Mouse (Mus musculus) hindbrain, embryonic 11.5 days (tissue): Measurements from ENCODE around the gene Id3. TPM values are rescaled to one million over a fixed set of nuclear protein-coding genes. Genes with fewer than 3 reads are reported as not detected.

Experiments
- ATAC-seq: fragments of 200-750 bp; cut with Nextera tagmentation; 2 replicates; pipeline ENCODE4 v1.8.0; 2017; ENCODE audit warnings: mild to moderate bottlenecking, moderate TSS enrichment, moderate library complexity; ENCODE audit not compliant: low FRiP score
- DNase-seq: peaks from one replicate; pipeline ENCODE4 v3.0.0-alpha.2; 2015; ENCODE audit warnings: low spot score
- H3K27ac ChIP-seq: fragments of 300-500 bp; sonication (generic); 2 replicates; pipeline ENCODE4 v1.5.1; 2014; ENCODE audit warnings: mild to moderate bottlenecking, low read depth, low read length
- H3K27me3 ChIP-seq: fragments of 300-500 bp; sonication (generic); 2 replicates; pipeline ENCODE4 v1.6.1; 2014; ENCODE audit warnings: mild to moderate bottlenecking, low read length, moderate library complexity, mixed read lengths; ENCODE audit not compliant: control insufficient read depth, insufficient read depth
- H3K36me3 ChIP-seq: fragments of 300-500 bp; sonication (generic); 2 replicates; pipeline ENCODE4 v1.6.1; 2014; ENCODE audit warnings: mild to moderate bottlenecking, low read length, moderate library complexity, mixed read lengths; ENCODE audit not compliant: control insufficient read depth, insufficient read depth
- H3K4me1 ChIP-seq: fragments of 300-500 bp; sonication (generic); replicated peaks from 2 replicates; pipeline ENCODE4 v1.6.1; 2014; ENCODE audit warnings: low read length, mixed read lengths; ENCODE audit not compliant: control insufficient read depth, insufficient read depth
- H3K4me2 ChIP-seq: fragments of 300-500 bp; sonication (generic); replicated peaks from 2 replicates; pipeline ENCODE4 v1.6.1; 2014; ENCODE audit warnings: mild to moderate bottlenecking, low read depth, low read length
- H3K4me3 ChIP-seq: fragments of 300-500 bp; sonication (generic); 2 replicates; pipeline ENCODE4 v1.5.1; 2014; ENCODE audit warnings: low read depth, low read length
- H3K9ac ChIP-seq: fragments of 300-500 bp; sonication (generic); 2 replicates; pipeline ENCODE4 v1.6.1; 2014; ENCODE audit warnings: low read depth, low read length
- H3K9me3 ChIP-seq: fragments of 300-500 bp; sonication (generic); 2 replicates; pipeline ENCODE4 v1.6.1; 2016; ENCODE audit warnings: low read length; ENCODE audit not compliant: control insufficient read depth
- WGBS: fragments of 180-500 bp; shearing (Covaris S2); extraction: QIAGEN DNeasy Blood & Tissue Kit; methylation state at CpG from one replicate; pipeline ENCODE4 v1.1.7; 2014; 5-methylcytosine and 5-hydroxymethylcytosine counted together
- polyA plus RNA-seq: library from polyadenylated mRNA; unstranded; fragments of >200 nt; fragmentation: Nextera tagmentation; extraction: Ambion mirVana; gene quantifications from 2 replicates; pipeline ENCODE4 v1.2.1, GENCODE M21; 2014

Gene Id3
- polyA plus RNA-seq, 1 experiment from 2014 or later = 482 TPM

DNA sequence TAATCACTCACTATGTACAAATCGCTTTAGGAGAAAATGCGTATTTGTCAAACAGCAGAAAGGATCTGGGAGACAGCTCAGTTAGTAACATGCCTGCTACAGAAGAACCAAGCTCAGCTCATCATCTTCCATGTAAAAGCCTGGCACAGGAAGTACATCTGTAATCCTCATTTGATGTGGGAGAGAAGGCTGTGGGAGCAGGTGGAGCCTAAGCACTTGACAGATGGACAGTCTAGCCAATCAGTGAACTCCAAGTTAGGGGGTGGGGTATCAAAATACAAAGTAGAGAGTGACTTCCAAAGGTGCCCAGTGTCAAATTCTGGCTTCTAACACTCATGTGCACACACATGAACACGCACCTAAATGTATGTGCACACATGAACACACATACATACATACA, 22.1 kb upstream of the Id3 start:
- H3K4me1 ChIP-seq = no peaks in the 10 kb centered on the region
- WGBS = 93% methylated on average over 3 of the region's 3 CpGs
- ATAC-seq = no peak
- no peaks in the 10 kb centered on the region for H3K9me3 ChIP-seq
- H3K4me2 ChIP-seq = no peak overlapping the region
- no peaks in the 10 kb centered on the region for H3K27me3 ChIP-seq
- no peak for DNase-seq
- H3K9ac ChIP-seq = no peak overlapping the region
- no peaks in the 10 kb centered on the region for H3K36me3 ChIP-seq
- H3K27ac ChIP-seq = no peak overlapping the region
- H3K4me3 ChIP-seq = no peak overlapping the region

DNA sequence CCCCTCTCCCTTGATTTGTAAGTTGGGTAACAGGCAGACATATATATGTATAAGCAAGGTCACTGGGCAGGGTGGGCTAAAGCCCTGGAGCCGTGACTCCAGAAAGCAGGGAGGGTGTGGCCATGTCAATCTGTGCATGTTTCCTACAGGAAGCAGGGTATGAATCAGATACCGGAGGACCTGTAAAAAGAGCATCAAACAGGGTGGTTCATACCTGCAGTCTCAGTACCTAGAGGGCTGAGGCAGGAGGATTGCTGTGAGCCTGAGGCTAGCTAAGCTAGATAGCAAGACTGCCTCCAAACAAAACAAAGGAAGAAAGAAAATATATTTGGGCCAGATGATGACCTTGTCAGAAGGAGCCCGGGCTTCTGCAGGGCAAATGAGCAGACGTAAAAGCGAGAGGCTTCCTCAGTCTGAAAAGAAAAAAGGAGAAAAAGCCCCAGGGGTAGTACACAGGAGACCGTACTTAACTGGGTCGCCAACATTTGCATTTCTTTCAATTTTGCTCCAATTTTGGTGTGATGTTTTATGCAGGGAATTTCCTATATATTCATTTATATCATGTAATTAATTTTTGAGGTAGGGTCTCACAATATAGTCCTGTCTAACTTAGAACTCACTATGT, 21.3 kb upstream of the Id3 start:
- no peak overlapping the region for H3K4me3 ChIP-seq
- no peak for ATAC-seq
- no peak overlapping the region for H3K27ac ChIP-seq
- no peak overlapping the region for H3K4me2 ChIP-seq
- H3K4me1 ChIP-seq = no peaks in the 10 kb centered on the region
- DNase-seq = no peak
- H3K36me3 ChIP-seq = no peaks in the 10 kb centered on the region
- WGBS = 90% methylated on average over 7 of the region's 7 CpGs
- H3K9ac ChIP-seq = no peak overlapping the region
- no peaks in the 10 kb centered on the region for H3K27me3 ChIP-seq
- no peaks in the 10 kb centered on the region for H3K9me3 ChIP-seq

DNA sequence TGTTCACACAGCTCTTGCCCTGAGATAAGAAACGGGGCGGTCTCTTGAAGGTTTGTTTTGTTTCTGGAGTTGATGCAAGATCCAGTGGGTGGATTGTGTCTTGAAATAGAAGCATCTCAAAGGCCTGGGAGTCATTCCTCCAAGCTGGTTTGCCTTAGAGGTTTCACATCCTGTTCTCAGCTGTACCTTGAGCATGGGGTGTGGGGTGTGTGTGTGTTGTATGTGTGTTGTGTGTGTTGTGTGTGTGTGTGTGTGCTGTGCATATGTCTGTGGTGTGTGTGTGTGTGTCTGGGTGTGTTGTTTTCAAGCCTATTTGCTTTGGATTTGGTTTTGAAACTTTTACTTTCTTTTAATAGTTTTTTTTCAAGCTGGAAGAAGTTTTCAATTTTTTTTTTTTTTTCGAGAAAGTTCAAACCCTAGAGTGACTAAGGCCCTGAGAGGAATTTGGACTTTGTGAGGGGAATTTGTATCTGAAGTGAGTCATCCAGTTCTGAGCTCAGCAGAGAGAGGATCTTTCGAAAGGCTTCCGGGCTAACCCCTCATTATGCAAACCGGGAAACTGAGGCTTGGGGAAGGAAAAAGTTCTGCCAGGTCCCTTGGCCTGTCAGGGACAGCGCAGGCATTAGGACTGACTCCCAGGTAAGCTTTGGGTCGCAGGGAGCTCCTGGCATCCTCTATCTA, 20.0 kb upstream of the Id3 start:
- Histone ChIP-seq H3K4me2 (no peak overlapping the region), H3K4me1 (no peaks in the 10 kb centered on the region), H3K27ac (no peak overlapping the region), H3K27me3 (no peaks in the 10 kb centered on the region), H3K4me3 (no peak overlapping the region), H3K36me3 (no peaks in the 10 kb centered on the region), H3K9me3 (no peaks in the 10 kb centered on the region), H3K9ac (no peak overlapping the region)
- ATAC-seq = no peak
- 77% methylated on average over 8 of the region's 8 CpGs for WGBS
- DNase-seq = no peak

DNA sequence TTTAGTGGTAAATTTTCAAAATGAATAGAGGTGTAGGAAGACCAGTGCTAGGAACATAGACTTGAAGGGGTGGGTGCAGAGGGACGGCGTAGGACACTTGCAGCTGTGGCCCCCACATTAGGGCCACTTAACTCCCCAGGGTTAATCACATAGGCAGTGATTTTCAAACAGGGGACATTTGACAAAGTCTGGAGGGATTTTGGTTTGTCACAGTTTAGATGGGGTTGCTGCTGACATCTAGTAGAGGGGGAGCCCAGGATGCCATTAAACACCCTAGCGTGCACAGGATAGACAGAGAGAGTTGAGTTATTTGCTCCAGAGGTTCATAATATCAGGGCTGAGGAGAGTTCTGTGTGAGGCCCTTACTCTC, 19.5 kb upstream of the Id3 start:
- 97% methylated on average over 3 of the region's 3 CpGs for WGBS

DNA sequence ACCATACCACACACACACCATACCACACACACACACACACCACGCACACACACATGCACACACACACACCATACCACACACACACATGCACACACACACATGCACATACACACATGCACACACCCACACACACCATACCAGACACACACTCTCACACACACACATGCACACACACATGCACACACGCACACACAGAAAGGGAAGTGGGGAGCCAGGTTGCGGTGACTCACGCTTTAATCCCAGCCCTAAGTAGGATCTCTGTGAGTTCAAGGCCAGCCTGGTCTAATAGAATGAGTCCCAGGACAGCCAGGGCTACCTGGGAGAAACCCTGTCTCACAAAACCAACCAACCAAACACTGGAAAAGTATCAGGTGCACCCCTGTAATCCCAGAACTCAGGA, 18.7 kb upstream of the Id3 start:
- no peak overlapping the region for H3K9ac ChIP-seq
- no peaks in the 10 kb centered on the region for H3K4me1 ChIP-seq
- no peak overlapping the region for H3K27ac ChIP-seq
- 98% methylated on average over 4 of the region's 4 CpGs for WGBS
- no peak for ATAC-seq
- H3K27me3 ChIP-seq = no peaks in the 10 kb centered on the region
- no peak overlapping the region for H3K4me2 ChIP-seq
- H3K36me3 ChIP-seq = no peaks in the 10 kb centered on the region
- H3K4me3 ChIP-seq = no peak overlapping the region
- no peaks in the 10 kb centered on the region for H3K9me3 ChIP-seq
- DNase-seq = no peak

More for the DNA sequence above, 19.5 kb upstream of the Id3 start:
- no peak for ATAC-seq
- Histone ChIP-seq H3K4me3 (no peak overlapping the region), H3K4me1 (no peaks in the 10 kb centered on the region), H3K36me3 (no peaks in the 10 kb centered on the region), H3K27ac (no peak overlapping the region), H3K4me2 (no peak overlapping the region), H3K9ac (no peak overlapping the region), H3K27me3 (no peaks in the 10 kb centered on the region), H3K9me3 (no peaks in the 10 kb centered on the region)
- DNase-seq = no peak

DNA sequence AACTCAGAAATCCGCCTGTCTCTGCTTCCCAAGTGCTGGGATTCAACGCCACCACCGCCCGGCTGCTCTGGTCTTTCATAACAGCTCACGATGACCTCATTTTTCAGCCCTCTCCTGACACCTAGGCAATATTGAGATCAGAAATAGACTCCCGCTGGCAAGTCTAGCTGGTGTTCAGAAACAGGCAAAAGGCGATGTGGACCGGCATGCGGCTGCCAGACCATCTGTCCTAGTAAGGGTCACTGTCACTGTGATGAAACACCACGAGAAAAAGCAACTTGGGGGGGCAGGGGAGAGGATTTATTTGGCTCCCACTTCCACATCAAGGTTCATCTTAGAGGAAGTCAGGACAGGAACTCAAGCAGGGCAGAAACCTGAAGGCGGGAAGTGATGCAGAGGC, 17.8 kb upstream of the Id3 start:
- Histone ChIP-seq H3K9me3 (no peaks in the 10 kb centered on the region), H3K4me3 (no peak overlapping the region), H3K27ac (no peak overlapping the region), H3K4me2 (no peak overlapping the region), H3K36me3 (no peaks in the 10 kb centered on the region), H3K27me3 (no peaks in the 10 kb centered on the region), H3K4me1 (no peaks in the 10 kb centered on the region), H3K9ac (no peak overlapping the region)
- 88% methylated on average over 11 of the region's 11 CpGs for WGBS
- DNase-seq (no peak), ATAC-seq (no peak)

DNA sequence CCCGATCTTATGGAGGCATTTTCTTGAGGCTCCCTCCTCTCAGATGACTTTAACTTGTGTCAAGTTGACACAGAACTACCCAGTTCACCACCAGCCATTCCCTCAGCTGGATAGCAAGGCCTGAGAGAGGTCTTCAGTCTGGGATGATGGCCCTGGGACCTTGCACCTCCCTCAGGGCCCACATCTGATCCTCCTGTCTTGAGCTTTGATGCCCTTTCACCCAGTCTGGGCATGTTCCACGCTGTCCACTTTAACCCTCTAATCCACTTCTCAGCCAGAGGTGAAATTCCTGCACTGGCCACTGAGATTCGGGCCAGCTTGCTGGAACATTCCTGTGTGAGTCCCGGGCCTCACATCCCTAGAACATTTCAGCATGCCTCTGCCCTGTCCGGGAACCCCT, 17.3 kb upstream of the Id3 start:
- Histone ChIP-seq H3K4me3 (no peak overlapping the region), H3K9ac (no peak overlapping the region), H3K36me3 (no peaks in the 10 kb centered on the region), H3K9me3 (no peaks in the 10 kb centered on the region), H3K27ac (no peak overlapping the region), H3K27me3 (no peaks in the 10 kb centered on the region), H3K4me1 (no peaks in the 10 kb centered on the region), H3K4me2 (no peak overlapping the region)
- ATAC-seq = no peak
- WGBS = 70% methylated on average over 5 of the region's 5 CpGs
- no peak for DNase-seq

DNA sequence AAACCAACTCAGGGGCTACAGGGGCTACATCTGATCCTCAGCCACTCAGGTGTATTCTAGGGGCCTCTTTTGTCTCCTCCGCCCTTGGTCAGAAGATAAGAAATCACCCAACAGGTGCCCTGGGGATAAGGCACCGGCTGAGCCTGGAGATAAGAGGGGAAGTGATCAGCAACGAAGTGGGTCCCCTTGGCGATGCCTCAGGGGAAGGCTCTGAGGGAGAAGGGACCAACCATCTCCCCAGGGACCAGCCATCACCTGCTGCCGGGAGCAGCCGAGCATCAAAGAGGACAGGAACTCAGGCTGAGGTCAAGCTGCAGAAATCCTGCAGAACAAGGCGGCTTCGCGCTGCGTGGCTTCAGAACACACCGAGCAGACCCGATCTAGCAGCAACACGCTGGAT, 15.6 kb upstream of the Id3 start:
- Histone ChIP-seq H3K9me3 (no peaks in the 10 kb centered on the region), H3K9ac (no peak overlapping the region), H3K36me3 (no peaks in the 10 kb centered on the region), H3K27me3 (no peaks in the 10 kb centered on the region), H3K27ac (no peak overlapping the region), H3K4me2 (no peak overlapping the region), H3K4me1 (no peaks in the 10 kb centered on the region), H3K4me3 (no peak overlapping the region)
- DNase-seq (no peak), ATAC-seq (no peak)
- WGBS = 70% methylated on average over 13 of the region's 13 CpGs

DNA sequence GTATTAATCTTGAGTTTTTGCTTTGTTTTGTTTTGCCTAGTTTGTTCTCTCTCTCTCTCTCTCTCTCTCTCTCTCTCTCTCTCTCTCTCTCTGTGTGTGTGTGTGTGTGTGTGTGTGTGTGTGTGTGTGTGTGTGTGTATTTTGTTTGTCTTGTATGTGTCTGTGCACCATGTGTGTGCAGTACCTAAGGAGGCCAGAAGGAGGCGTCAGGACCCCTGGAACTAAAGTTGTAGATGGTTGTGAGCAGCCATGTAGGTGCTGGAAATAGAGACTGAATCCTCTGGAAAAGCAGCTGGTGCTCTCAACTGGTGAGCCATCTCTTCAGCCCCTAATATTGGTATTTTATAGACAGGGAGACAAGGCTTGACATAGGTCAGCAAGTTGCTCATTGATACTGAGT, 13.5 kb upstream of the Id3 start:
- no peaks in the 10 kb centered on the region for H3K36me3 ChIP-seq
- no peaks in the 10 kb centered on the region for H3K27me3 ChIP-seq
- H3K27ac ChIP-seq = no peak overlapping the region
- H3K4me3 ChIP-seq = no peak overlapping the region
- ATAC-seq = no peak
- no peaks in the 10 kb centered on the region; the same call in 1 of the 2 replicates for H3K4me1 ChIP-seq
- H3K9me3 ChIP-seq = no peaks in the 10 kb centered on the region
- WGBS = 72% methylated on average over 1 of the region's 1 CpGs
- H3K9ac ChIP-seq = no peak overlapping the region
- no peak for DNase-seq
- no peak overlapping the region for H3K4me2 ChIP-seq
